Mouse (Mus musculus): ENCODE measurements at regions not wholly inside any gene's neighbourhood (a gene's known extent, or its start where the extent isn't known, plus 50 kb on each side); places are given as distances from the start of the nearest gene placed in this dataset.

GRCm38 (mm10) chr1:35429471-35429870 is 579.7 kb downstream of the Plekhb2 start:
- no peak for DNase-seq

DNA sequence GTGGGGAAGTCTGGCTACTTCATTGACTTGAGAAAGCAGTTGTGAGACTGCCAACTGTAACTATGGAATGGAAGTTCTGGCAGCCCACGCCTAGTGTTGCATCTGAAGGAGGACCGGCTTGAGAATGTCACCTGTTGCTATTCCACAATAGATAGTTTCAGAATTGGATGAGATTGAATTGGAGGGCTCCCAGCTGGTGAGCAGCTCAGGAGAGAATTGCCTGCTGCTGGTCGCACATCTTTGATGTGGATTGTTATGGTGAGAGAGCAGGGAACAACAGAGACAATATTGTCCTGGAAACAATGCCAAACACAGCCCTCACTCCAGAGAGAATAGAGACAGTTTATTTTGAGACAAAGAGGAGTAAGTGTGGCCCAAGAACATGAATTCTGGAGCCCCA is 585.9 kb downstream of the Plekhb2 start:
- no peak for DNase-seq

GRCm38 (mm10) chr1:35447345-35447744 is 597.6 kb downstream of the Plekhb2 start:
- no peak for DNase-seq

DNA sequence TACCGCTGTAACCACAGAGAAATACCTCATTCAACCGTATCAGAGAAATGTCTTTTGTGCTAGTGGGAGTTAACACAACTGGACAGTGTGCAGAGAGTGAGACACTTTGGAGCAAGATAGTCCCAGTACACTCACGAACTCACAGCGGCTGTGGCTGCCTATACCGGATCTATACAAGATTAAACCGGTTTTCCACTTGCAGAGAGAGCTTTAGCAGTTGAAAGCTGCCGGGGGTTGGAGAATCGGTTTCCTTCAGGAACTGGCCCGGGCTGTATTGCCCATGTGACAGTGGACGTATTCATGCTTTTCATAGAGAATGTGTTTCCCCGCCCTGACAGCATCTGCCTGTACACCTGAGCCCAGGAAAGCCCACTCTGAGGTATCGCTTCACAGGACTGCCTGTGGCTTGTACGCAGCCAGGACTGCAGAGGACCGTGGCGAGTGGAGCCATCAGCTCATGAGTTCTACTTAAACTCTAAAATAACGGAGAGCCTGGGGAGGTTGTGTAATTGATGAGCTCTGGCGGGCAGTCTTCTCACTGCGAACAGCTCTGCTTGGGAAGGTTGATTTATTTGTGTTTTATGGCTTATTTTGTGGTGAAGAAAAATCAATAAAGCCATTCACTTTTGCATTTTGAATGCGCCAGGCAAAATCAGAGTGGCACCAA is 602.8 kb downstream of the Plekhb2 start:
- no peak for DNase-seq

DNA sequence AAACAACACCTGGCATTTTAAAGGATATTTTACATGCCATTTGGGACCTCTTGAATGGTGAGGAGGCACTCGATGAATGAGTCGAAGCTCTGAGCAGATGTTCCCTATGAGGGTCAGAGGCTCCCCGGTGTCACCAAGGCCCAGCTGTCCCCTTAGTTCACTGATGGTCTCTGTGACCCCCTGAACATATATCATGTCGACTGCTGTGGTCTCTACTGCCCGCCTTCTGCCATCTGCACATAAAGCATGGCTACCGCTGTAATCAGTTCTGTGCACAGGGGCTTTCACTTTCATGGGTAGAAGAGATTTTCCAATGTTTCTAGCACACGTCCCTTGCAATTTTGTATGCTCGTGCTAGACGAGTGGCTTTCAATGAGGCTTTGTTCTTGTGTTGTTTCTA is 607.8 kb downstream of the Plekhb2 start:
- DNase-seq: no peak

DNA sequence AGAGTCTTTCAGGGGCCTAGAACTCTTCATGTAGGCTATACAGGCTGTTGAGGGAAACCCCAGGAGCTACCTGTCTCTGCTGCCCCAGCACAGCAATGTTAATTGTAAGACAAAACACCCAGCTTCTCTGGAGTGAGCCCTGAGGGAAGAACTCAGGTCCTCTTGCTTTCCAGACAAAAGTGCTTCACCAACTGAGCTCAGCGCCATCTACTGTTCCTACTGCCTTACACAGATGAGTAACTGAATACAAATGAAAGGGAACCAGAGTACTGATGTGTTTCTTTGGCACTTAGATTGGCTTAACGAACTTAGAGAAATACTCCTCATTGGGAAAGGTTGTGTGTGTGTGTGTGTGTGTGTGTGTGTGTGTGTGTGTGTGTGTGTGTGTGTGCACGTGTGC is 603.1 kb upstream of the Hs6st1 start:
- DNase-seq: peak; percentile 27 to 33

GRCm38 (mm10) chr1:35469185-35469753 is 598.9 kb upstream of the Hs6st1 start:
- no peak for DNase-seq

- no peak for DNase-seq
These were observed 589.9 kb upstream of the Hs6st1 start for GRCm38 (mm10) chr1:35478262-35478661.

DNA sequence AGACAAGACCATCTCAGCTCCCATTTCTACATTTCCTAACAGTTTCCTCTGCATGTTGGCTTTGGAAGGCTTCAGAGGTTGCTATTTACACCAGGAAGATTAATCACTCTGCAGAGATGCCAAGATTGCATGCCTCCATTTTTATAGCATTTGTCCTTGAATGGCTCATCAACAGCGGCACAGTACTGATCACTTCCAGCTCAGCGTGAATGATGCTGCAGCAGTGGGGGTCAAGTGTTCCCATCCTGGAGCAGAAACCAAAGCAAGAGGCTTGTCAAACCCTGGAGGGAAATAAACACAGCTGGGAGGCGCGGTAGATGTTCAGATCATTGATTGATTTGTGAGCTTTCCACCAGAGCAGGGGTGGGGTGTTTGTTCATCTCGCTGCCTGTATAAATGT is 572.2 kb upstream of the Hs6st1 start:
- no peak for DNase-seq

GRCm38 (mm10) chr1:35522951-35523350 is 545.2 kb upstream of the Hs6st1 start:
- DNase-seq: no peak

GRCm38 (mm10) chr1:35523790-35524362 is 544.3 kb upstream of the Hs6st1 start:
- DNase-seq: no peak

DNA sequence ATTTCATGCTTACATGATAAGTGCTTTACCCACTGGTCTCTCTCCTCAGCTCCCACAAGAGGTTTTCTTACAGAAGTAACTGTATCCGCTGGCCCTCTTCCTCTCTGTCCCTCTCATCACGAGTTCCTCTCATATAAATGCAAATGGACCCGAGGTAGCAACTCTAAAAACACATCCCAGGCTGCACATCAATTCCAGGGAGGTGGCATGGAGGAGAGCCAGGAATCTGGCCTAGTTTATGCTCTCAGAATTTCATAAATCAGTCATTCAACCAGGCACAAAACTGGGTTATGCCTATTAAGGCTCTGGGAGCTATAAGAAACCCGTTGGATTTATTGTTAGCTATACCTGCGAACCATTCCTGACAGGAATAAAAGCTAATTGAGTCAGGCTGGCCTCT is 543.4 kb upstream of the Hs6st1 start:
- no peak for DNase-seq

- DNase-seq: no peak
These were observed 540.3 kb upstream of the Hs6st1 start for GRCm38 (mm10) chr1:35527750-35528476.

DNA sequence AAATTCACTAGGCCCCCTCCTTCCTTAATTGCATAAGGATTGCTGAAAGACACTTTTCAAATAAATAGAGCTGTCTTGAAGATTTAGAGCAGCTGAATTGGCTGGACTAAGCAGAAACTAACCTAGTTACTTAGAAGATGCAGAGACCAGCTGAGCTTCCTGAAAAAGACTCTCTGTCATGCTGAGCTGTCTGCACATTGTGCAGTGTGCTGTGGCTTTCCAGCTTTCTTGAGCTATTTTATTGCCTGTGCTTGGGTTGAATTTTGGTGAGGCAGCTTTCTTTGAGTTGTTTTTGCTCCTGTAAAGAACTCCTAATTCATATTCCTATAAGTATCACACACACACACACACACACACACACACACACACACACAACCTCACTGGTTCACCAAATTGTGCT is 532.7 kb upstream of the Hs6st1 start:
- no peak for DNase-seq

DNA sequence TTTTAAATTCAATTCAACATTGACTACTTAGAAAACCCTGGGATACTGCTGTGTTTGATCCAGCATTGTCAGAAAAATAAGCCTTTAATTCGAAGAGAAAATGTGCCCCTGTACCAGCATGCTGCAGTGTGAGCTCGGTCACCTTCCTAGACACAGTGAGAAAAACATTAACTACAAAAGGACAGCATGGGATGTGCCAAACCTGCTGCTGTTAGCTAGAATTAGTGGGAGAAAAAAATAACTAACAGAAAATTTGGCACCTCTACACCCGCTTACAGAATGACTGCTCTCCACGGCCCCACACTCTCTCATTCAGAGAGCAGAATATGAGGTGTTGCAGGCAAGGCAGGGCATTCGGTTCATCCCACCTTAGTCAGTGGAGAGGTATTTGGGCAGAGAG is 531.9 kb upstream of the Hs6st1 start:
- DNase-seq: no peak

DNA sequence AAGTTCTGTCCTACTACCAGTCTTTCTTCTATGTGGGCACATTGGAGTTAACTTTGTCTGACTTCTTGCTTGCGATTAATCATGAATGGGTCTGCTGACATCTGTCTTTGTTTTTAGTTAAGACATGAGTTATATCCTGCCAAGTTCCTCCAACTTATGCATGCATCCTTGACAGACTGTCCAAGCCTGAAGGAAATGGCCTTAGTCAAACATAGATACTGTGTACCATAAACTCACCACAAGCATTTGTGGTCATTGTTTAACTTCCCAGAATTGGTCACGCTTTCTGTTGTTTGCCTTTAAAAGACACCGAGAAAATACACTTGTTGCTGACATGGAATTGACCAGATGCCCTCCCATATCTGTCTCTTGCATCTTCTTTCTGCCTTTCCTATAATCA is 519.4 kb upstream of the Hs6st1 start:
- DNase-seq: no peak

DNA sequence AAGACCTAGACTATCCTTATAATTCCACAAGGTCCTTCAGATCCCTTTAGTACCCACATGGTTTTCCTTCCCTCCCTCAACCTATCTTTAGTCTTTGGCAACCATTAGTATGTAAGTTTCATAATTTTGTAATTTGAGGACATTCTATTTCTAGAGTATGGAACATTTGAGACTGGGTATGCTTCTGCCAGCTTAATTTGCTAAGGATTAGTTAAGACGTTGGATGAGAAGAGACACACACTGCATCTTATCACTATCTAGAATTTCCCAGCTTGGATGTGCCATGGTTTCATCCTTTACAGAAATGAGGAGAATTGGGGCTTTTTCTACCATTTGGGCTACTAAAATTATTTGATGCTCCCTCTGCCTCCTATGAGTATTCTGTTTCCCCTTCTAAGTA is 516.7 kb upstream of the Hs6st1 start:
- no peak for DNase-seq

GRCm38 (mm10) chr1:35562786-35563185 is 505.4 kb upstream of the Hs6st1 start:
- DNase-seq: peak in 1 of 2 experiments; percentile 5

DNA sequence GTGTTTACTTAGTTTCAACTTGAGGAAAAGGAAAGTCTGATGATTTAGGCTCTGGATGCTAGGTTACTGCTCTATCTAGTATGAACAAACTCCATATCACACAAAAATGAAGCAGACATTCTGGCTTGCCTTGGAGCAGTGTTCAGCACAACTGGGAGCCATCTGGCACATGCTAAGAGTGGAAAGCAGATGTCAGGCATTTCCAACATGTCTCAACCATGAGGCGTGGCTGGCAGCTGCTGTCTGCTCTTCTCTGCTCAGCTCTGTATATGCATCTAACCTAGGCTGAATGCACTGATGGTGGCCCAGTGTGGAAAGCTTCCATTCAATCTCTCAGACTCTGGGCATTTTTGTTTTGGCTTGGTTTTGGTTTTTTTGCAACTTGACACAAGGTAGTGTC is 493.0 kb upstream of the Hs6st1 start:
- DNase-seq: no peak

DNA sequence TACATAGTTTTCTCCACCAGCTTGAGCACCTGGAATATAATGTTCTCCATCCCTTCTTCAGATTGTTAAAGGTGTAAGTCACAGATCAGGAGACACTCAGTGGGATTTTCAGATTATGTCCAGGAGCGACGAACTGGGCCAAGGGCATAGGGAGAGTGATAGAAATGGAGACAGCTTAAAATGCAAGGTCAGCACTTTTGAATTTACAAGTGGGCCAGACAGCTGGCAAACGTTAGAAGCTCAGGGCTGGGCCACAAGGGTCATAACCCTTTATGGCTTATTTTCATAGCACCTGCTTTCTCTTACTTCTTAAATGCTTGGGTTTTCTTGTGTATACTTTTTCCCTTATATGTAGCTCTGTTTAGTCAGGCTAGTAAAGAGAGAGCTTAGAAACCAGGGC is 488.8 kb upstream of the Hs6st1 start:
- DNase-seq: no peak

- DNase-seq: no peak
These were observed 488.2 kb upstream of the Hs6st1 start for GRCm38 (mm10) chr1:35579992-35580391.

GRCm38 (mm10) chr1:35580474-35580873 is 487.7 kb upstream of the Hs6st1 start:
- no peak for DNase-seq

DNA sequence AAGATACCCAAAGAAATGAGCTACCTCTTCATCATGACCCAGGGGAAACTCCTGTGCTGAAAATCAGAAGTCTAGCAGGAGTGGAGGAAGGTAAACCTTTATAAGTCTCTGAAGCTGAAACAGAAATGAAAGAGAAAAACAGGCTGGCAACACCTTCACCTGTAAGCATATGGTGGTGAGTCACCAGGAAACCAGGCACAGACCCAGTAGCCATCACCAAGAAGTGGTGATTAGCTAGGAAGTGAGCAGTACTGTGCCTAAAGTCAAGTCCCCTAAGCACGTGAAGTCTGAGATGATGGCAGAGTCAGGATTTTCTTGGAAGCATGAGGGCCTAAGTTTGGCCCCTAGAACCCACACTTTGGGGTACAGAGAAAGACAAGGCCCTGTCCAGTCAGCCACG is 480.3 kb upstream of the Hs6st1 start:
- no peak for DNase-seq

DNA sequence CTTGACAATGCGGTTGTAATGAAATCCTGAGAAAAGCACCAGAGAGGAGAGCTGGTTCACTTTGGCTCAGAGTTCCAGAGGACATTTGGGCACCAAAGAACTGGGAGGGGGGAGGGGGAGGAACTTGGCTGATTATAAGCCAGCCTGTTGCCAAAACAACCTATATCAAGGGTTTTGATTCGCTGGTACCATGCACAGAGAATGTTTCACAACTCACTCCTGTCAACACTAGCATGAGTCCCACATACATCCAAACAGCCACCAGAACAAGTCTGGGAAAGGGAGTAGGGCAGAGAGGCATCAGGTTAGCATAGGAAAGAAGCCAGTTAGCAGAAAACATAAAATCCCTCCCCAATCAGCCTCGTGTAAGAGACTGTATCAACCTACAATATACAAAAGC is 479.3 kb upstream of the Hs6st1 start:
- DNase-seq: no peak

Measured in cerebellum, postnatal 14 days (tissue).